Mouse (Mus musculus) hindbrain, embryonic 10.5 days (tissue): ENCODE measurements around the gene Hax1. TPM values are rescaled to one million over a fixed set of nuclear protein-coding genes. Genes with fewer than 3 reads are reported as not detected.

Experiments
- DNase-seq: peaks from one replicate; pipeline ENCODE4 v3.0.0-alpha.2; 2017; ENCODE audit warnings: low spot score
- H3K27ac ChIP-seq: fragments of 300-500 bp; sonication (generic); 2 replicates; pipeline ENCODE4 v1.5.1; 2016; ENCODE audit warnings: mild to moderate bottlenecking, moderate library complexity
- H3K27me3 ChIP-seq: fragments of 300-500 bp; sonication (generic); 2 replicates; pipeline ENCODE4 v1.6.1; 2016; ENCODE audit warnings: mild to moderate bottlenecking; ENCODE audit not compliant: poor library complexity, insufficient read depth, severe bottlenecking
- H3K36me3 ChIP-seq: fragments of 300-500 bp; sonication (generic); 2 replicates; pipeline ENCODE4 v1.6.1; 2016; ENCODE audit warnings: mild to moderate bottlenecking, moderate library complexity
- H3K4me1 ChIP-seq: fragments of 300-500 bp; sonication (generic); replicated peaks from 2 replicates; pipeline ENCODE4 v1.6.1; 2016; ENCODE audit warnings: mild to moderate bottlenecking
- H3K4me3 ChIP-seq: fragments of 300-500 bp; sonication (generic); 2 replicates; pipeline ENCODE4 v1.5.1; 2016; ENCODE audit warnings: mild to moderate bottlenecking, moderate library complexity
- H3K9me3 ChIP-seq: fragments of 300-500 bp; sonication (generic); 2 replicates; pipeline ENCODE4 v1.6.1; 2016; ENCODE audit warnings: mild to moderate bottlenecking, moderate library complexity
- WGBS: fragments of 180-500 bp; shearing (Covaris S2); methylation state at CpG from one replicate; pipeline ENCODE4 v1.1.7; 2016; 5-methylcytosine and 5-hydroxymethylcytosine counted together
- polyA plus RNA-seq: library from polyadenylated mRNA; unstranded; fragments of >200 nt; fragmentation: Nextera tagmentation; extraction: Ambion mirVana; gene quantifications from 2 replicates; pipeline ENCODE4 v1.2.1, GENCODE M21; 2016

Gene Hax1
- polyA plus RNA-seq, 1 experiment from 2014 or later: 189 TPM

DNA sequence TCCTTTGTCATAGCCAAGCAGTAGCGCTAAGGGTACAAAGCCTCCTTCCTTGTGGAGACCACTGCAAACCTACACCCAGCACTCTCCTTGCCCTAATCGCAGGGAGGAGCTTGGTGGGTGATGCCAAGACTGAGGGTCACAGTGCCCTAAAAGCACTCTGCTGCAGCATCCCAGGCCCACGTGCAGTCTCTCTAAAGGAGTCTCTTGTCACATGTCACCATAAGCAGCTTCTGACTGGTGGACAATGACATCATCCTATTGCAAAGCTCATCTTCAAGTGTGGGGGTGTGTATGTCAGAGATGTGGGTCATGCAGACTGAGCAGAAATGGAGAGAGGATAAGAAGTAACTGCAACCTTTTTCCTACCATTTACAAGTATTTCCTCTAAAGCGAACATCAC, 39.1 kb downstream of the Hax1 start:
- DNase-seq: no peak
- Histone ChIP-seq H3K27ac (0 out of 2 replicates have a peak overlapping the region, but pooled peaks have one; percentile 23), H3K27me3 (no peaks in the 10 kb centered on the region), H3K9me3 (no peaks in the 10 kb centered on the region), H3K4me3 (peak overlapping the region; percentile 98), H3K4me1 (peaks cover 54% of the 10 kb centered on the region), H3K36me3 (peaks cover 53% of the 10 kb centered on the region)
- WGBS: 76% methylated on average over 4 of the region's 4 CpGs

GRCm38 (mm10) chr3:89957880-89958279, 40.7 kb downstream of the Hax1 start:
- H3K4me1 ChIP-seq: peaks cover 41% of the 10 kb centered on the region
- H3K4me3 ChIP-seq: no peak overlapping the region
- no peaks in the 10 kb centered on the region for H3K9me3 ChIP-seq
- H3K27ac ChIP-seq: no peak overlapping the region
- 95% methylated on average over 9 of the region's 9 CpGs for WGBS
- no peak for DNase-seq
- no peaks in the 10 kb centered on the region for H3K27me3 ChIP-seq
- H3K36me3 ChIP-seq: peaks cover 67% of the 10 kb centered on the region

DNA sequence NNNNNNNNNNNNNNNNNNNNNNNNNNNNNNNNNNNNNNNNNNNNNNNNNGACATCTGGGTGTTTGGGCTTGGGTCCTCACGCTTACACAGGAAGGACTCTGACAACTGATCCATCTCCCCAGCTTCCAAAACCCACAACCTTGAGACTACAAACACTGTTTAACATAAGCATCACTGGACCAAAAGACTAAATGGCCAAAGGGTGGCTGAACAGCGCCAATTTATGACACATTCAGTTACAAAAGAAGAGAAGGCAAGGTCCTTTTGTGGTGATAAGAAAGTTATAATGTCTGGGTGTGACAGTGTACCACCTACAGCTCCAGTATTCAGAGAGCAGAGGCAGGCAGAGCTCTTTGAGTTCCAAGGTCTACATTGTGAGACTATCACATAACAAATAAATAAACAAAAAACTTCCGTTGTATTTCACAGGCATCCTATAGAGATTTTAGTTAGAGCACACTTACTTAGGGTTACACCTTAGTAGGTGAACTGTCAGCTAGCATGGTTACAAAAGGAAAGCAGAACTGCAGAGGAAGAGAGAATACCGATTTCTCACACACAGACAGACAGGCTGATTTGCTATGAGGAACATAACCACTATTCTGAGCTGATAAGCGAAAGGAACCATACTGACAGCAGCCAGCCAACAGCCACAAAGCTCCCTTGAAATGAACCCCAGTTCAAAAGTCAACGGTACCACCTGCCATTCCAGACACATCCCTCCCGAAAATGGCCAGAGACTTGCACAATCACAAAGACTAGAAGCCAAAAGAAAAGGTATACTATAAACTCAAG, 42.2 kb downstream of the Hax1 start:
- H3K9me3 ChIP-seq: no peaks in the 10 kb centered on the region
- no peak overlapping the region for H3K27ac ChIP-seq
- no peak overlapping the region for H3K4me3 ChIP-seq
- peaks cover 82% of the 10 kb centered on the region for H3K36me3 ChIP-seq
- no peak for DNase-seq
- no peaks in the 10 kb centered on the region for H3K27me3 ChIP-seq
- 94% methylated on average over 7 of the region's 7 CpGs for WGBS
- H3K4me1 ChIP-seq: peaks cover 26% of the 10 kb centered on the region

DNA sequence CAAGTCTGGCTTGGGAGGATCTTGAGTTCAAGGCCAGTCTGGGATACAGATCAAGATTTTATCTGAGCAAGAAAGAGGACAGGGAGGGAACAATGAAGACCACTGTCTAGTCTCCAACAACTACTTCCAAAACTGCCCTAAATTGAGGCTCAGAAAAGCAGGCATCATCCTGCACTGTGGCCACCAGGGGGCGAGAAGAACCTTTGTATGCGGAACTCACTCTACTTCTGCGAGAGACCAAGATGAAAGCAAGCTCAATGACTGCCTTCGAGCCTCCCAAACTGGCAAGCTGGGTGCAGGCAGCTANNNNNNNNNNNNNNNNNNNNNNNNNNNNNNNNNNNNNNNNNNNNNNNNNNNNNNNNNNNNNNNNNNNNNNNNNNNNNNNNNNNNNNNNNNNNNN, 45.2 kb downstream of the Hax1 start:
- DNase-seq: peak; percentile 76
- Histone ChIP-seq H3K27me3 (no peaks in the 10 kb centered on the region), H3K9me3 (no peaks in the 10 kb centered on the region), H3K36me3 (peaks cover 99% of the 10 kb centered on the region), H3K27ac (no peak overlapping the region), H3K4me1 (no peaks in the 10 kb centered on the region), H3K4me3 (no peak overlapping the region)
- 11% methylated on average over 4 of the region's 4 CpGs for WGBS

- Histone ChIP-seq H3K27ac (no peak overlapping the region), H3K4me1 (no peaks in the 10 kb centered on the region), H3K36me3 (peaks cover 99% of the 10 kb centered on the region), H3K27me3 (no peaks in the 10 kb centered on the region), H3K4me3 (no peak overlapping the region), H3K9me3 (no peaks in the 10 kb centered on the region)
- no peak for DNase-seq
- WGBS: 96% methylated on average over 6 of the region's 6 CpGs
These were observed 49.9 kb downstream of the Hax1 start for GRCm38 (mm10) chr3:89948655-89949054.

- WGBS: 90% methylated on average over 11 of the region's 11 CpGs
- DNase-seq: no peak
- Histone ChIP-seq H3K4me1 (no peaks in the 10 kb centered on the region), H3K36me3 (peaks cover 100% of the 10 kb centered on the region), H3K27ac (no peak overlapping the region), H3K9me3 (no peaks in the 10 kb centered on the region), H3K27me3 (no peaks in the 10 kb centered on the region), H3K4me3 (no peak overlapping the region)
These were observed 50.6 kb downstream of the Hax1 start for GRCm38 (mm10) chr3:89948021-89948420.

Other genes with a start within 250 kb of the Hax1 start
- 8.9 and 16.2 TPM in 2 replicates for gene Chrnb2, start 234.1 kb downstream of the Hax1 start, polyA plus RNA-seq
- 12.5 and 17.1 TPM in 2 replicates for gene Ube2q1, start 225.2 kb downstream of the Hax1 start, polyA plus RNA-seq
- 2.3 and 2.8 TPM in 2 replicates for gene She, start 167.4 kb downstream of the Hax1 start, polyA plus RNA-seq
- gene Il6ra, start 85.6 kb downstream of the Hax1 start, polyA plus RNA-seq: 0.52 and 1.5 TPM in 2 replicates
- gene Atp8b2, start 35.3 kb downstream of the Hax1 start, polyA plus RNA-seq: 13.7 and 14.5 TPM in 2 replicates
- gene 4933434E20Rik, start 52.9 kb upstream of the Hax1 start, polyA plus RNA-seq: 219 and 222 TPM in 2 replicates
- 199 and 208 TPM in 2 replicates for gene Ubap2l, start 53.8 kb upstream of the Hax1 start, polyA plus RNA-seq
- 541 and 592 TPM in 2 replicates for gene Tpm3, start 73.9 kb upstream of the Hax1 start, polyA plus RNA-seq
- gene Nup210l, start 105.4 kb upstream of the Hax1 start, polyA plus RNA-seq: 0.50 and 0.56 TPM in 2 replicates
- gene Rps27, start 214.9 kb upstream of the Hax1 start, polyA plus RNA-seq: 1,066 and 1,137 TPM in 2 replicates
- gene Rab13, start 214.9 kb upstream of the Hax1 start, polyA plus RNA-seq: 25.5 and 27.8 TPM in 2 replicates
- 91.4 and 95.7 TPM in 2 replicates for gene Jtb, start 232.8 kb upstream of the Hax1 start, polyA plus RNA-seq
- 4.2 and 4.3 TPM in 2 replicates for gene Creb3l4, start 244.7 kb upstream of the Hax1 start, polyA plus RNA-seq
- 62.5 and 65.3 TPM in 2 replicates for gene Slc39a1, start 249.4 kb upstream of the Hax1 start, polyA plus RNA-seq